21 mouse cellular contexts compared by ENCODE assay signal in the genomic region with DNA sequence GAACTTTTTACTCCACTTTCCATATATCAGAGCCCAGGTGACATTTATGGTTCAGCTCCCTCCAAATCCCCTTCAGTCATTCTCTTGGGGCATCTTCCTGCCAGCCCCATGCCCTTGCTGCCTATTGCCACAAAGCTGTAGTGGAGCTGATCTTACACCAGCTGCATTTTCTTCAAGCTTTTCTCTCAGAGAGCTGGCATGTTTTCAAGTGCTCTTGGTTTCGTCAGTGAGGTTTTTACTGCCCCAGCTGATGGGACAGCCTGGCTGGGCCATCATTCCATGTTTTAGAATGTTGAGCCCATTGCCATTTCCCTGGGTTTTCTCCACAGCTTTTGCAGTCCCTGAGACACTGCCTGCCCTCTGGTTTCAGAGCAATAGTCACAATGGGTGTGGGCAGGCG.
"Had no signal": no experiment of that assay in that cellular context is flagged by ENCODE, and none has a peak within 500 bp of the region (broad histone marks: within the 10 kb centered on the region; RNA-seq: fewer than 3 reads in every experiment).

No protein-coding gene starts in this region.

- H3K9ac ChIP-seq: liver, embryonic 15.5 days; liver, postnatal 0 days; lung, embryonic 15.5 days; midbrain, embryonic 12.5 days; neural tube, embryonic 13.5 days; neural tube, embryonic 15.5 days had no signal

- DNase-seq: liver, postnatal 0 days; lung, adult 2 months; lung, postnatal 36 days; midbrain, embryonic 14.5 days; retina, postnatal 1 day; right cerebral cortex, postnatal 14 days; right cerebral cortex, postnatal 4 days; spleen, adult 18-20 months; thymus, adult 18-20 months; thymus, postnatal 14 days; thymus, postnatal 36 days had no signal

- ATAC-seq: liver, postnatal 0 days; lung, postnatal 0 days; midbrain, embryonic 16.5 days had no signal

- H3K4me1 ChIP-seq: liver, embryonic 15.5 days; lung, embryonic 15.5 days; midbrain, embryonic 12.5 days had no signal

- H3K4me2 ChIP-seq: liver, embryonic 15.5 days; lung, embryonic 15.5 days; midbrain, embryonic 12.5 days; neural tube, embryonic 13.5 days; neural tube, embryonic 15.5 days had no signal

- H3K36me3 ChIP-seq: liver, embryonic 15.5 days; lung, embryonic 15.5 days; midbrain, embryonic 10.5 days; midbrain, embryonic 12.5 days; neural tube, embryonic 13.5 days; neural tube, embryonic 15.5 days had no signal

- H3K27ac ChIP-seq: liver, embryonic 15.5 days; lung, embryonic 15.5 days; macrophage; midbrain, embryonic 10.5 days; midbrain, embryonic 12.5 days; neural tube, embryonic 13.5 days; neural tube, embryonic 15.5 days had no signal

- H3K4me3 ChIP-seq: liver, embryonic 15.5 days; lung, embryonic 15.5 days; midbrain, embryonic 10.5 days; midbrain, embryonic 12.5 days; myocyte; neural tube, embryonic 13.5 days; neural tube, embryonic 15.5 days had no signal

- H3K27me3 ChIP-seq: lung, embryonic 15.5 days had no signal

- H3K9me3 ChIP-seq: liver, embryonic 15.5 days; lung, embryonic 15.5 days; neural tube, embryonic 13.5 days had no signal
